In genomic region chr11:49744981-49745380, GRCm38 (mm10) we compare ENCODE assay signal across 13 mouse cellular contexts. TPM values are rescaled to one million over a fixed set of nuclear protein-coding genes. Genes with fewer than 3 reads are reported as not detected.
"Had no signal": no experiment of that assay in that cellular context is flagged by ENCODE, and none has a peak within 500 bp of the region (broad histone marks: within the 10 kb centered on the region; RNA-seq: fewer than 3 reads in every experiment).

No protein-coding gene starts in this region.

- DNase-seq: retina, postnatal 1 day; right cerebral cortex, adult 18-20 months; right cerebral cortex, postnatal 14 days; right cerebral cortex, postnatal 25 days; right cerebral cortex, postnatal 4 days; spleen, adult 18-20 months; thymus, adult 18-20 months; thymus, adult 2 months; thymus, postnatal 14 days; thymus, postnatal 25 days; thymus, postnatal 36 days; thymus, postnatal 4 days had no signal

RNA-seq across cellular contexts. Expression of gene Gfpt2, which starts 49.0 kb away (rescaled TPM):
- total RNA-seq: neutrophil, adult 5-6 weeks had no signal
